Mouse (Mus musculus): ENCODE measurements around the gene Trhr2.

- no peak for TF ChIP-seq POLR2A (IDR thresholded peaks at IDR 0.05; ENCODE audit: low read depth, low read length)
- no peak for TF ChIP-seq CTCF (conservative IDR thresholded peaks at IDR 0.05; ENCODE audit: insufficient read depth, insufficient read length, low read depth, low read length)
Measured at GRCm38 (mm10) chr8:122321455-122321921, 39.1 kb downstream of the Trhr2 start.
